Mouse (Mus musculus) bone marrow macrophage, adult 2 months (primary cell): ENCODE results near the gene Ppp2r5a.

Experiments
- CTCF ChIP-seq: IDR thresholded peaks from 2 replicates; pipeline ENCODE4 v1.5.1; 2012; ENCODE audit warnings: low read depth, mild to moderate bottlenecking, low read length, moderate library complexity
- POLR2A ChIP-seq: IDR thresholded peaks from 2 replicates; pipeline ENCODE4 v1.6.1; 2012; ENCODE audit warnings: mild to moderate bottlenecking, low read depth, low read length, borderline replicate concordance

- no peak for TF ChIP-seq POLR2A
- no peak for TF ChIP-seq CTCF
These were observed 16.3 kb upstream of the Ppp2r5a start for GRCm38 (mm10) chr1:191419421-191419820.
